Mouse (Mus musculus): Measurements from ENCODE around the gene Dedd. TPM values are rescaled to one million over a fixed set of nuclear protein-coding genes. Genes with fewer than 3 reads are reported as not detected.
A peak's percentile ranks its signal among the peaks of the same experiment; 100 is the strongest.

The Dedd gene
- polyA plus RNA-seq, 1 experiment, result 40.7 TPM

- H3K4me1 ChIP-seq (ENCODE audit: control insufficient read depth, insufficient read depth, insufficient read length, low read length), result peaks cover 10% of the 10 kb centered on the region
- peak within 1 kb of the TSS; percentile 56 for H3K4me3 ChIP-seq (ENCODE audit: low read depth, low read length)
- H3K27ac ChIP-seq (ENCODE audit: insufficient read depth, low read depth, low read length), result no peak within 1 kb of the TSS
- no peaks in the 10 kb centered on the region for H3K27me3 ChIP-seq (ENCODE audit: control insufficient read depth, insufficient read depth, low read length)
- H3K36me3 ChIP-seq (ENCODE audit: control insufficient read depth, insufficient read depth, low read length), result peaks cover 13% of the 10 kb centered on the region
- 9% methylated on average over 21 of the region's 21 CpGs for WGBS
- no peak for TF ChIP-seq POLR2A (IDR thresholded peaks at IDR 0.05; ENCODE audit: low read depth, low read length)
- no peak for TF ChIP-seq CTCF (IDR thresholded peaks at IDR 0.05; ENCODE audit: extremely low read depth, insufficient read length, insufficient replicate concordance, low read depth, low read length)
Measured at GRCm38 (mm10) chr1:171360656-171361055, 31.7 kb downstream of the Dedd start, which contains the start of gene Klhdc9. Gene Klhdc9, minus strand, starts transcription at chr1:171360798.

- 25% methylated on average over 16 of the region's 16 CpGs for WGBS
- Histone ChIP-seq H3K36me3 (ENCODE audit: control insufficient read depth, insufficient read depth, low read length) (peaks cover 13% of the 10 kb centered on the region), H3K27ac (ENCODE audit: insufficient read depth, low read depth, low read length) (no peak overlapping the region), H3K4me1 (ENCODE audit: control insufficient read depth, insufficient read depth, insufficient read length, low read length) (peaks cover 10% of the 10 kb centered on the region), H3K4me3 (ENCODE audit: low read depth, low read length) (peak overlapping the region; percentile 56; the same call in 1 of the 2 replicates), H3K27me3 (ENCODE audit: control insufficient read depth, insufficient read depth, low read length) (no peaks in the 10 kb centered on the region)
- TF ChIP-seq POLR2A (IDR thresholded peaks at IDR 0.05; ENCODE audit: low read depth, low read length), result no peak
- 0 out of 2 replicates have a peak, but pooled peaks have one; percentile 24 for TF ChIP-seq CTCF (IDR thresholded peaks at IDR 0.05; ENCODE audit: extremely low read depth, insufficient read length, insufficient replicate concordance, low read depth, low read length)
Measured at GRCm38 (mm10) chr1:171361106-171362103, 32.5 kb downstream of the Dedd start.

- TF ChIP-seq POLR2A (IDR thresholded peaks at IDR 0.05; ENCODE audit: low read depth, low read length) (no peak), CTCF (IDR thresholded peaks at IDR 0.05; ENCODE audit: extremely low read depth, insufficient read length, insufficient replicate concordance, low read depth, low read length) (no peak)
- no peaks in the 10 kb centered on the region for H3K27me3 ChIP-seq (ENCODE audit: control insufficient read depth, insufficient read depth, low read length)
- no peak overlapping the region for H3K27ac ChIP-seq (ENCODE audit: insufficient read depth, low read depth, low read length)
- H3K36me3 ChIP-seq (ENCODE audit: control insufficient read depth, insufficient read depth, low read length), result no peaks in the 10 kb centered on the region
- WGBS, result 49% methylated on average over 7 of the region's 7 CpGs
- H3K4me3 ChIP-seq (ENCODE audit: low read depth, low read length), result no peak overlapping the region
- H3K4me1 ChIP-seq (ENCODE audit: control insufficient read depth, insufficient read depth, insufficient read length, low read length), result peaks cover 9% of the 10 kb centered on the region
Measured at GRCm38 (mm10) chr1:171365934-171366333, 37.0 kb downstream of the Dedd start.

GRCm38 (mm10) chr1:171369845-171370556, 41.1 kb downstream of the Dedd start, which contains the start of gene Nectin4:
Gene Nectin4, plus strand, starts transcription at chr1:171370099.
- WGBS, result 20% methylated on average over 20 of the region's 20 CpGs
- H3K4me3 ChIP-seq (ENCODE audit: low read depth, low read length), result peak within 1 kb of the TSS; percentile 29

GRCm38 (mm10) chr1:171372880-171373279, 43.9 kb downstream of the Dedd start:
- TF ChIP-seq CTCF (IDR thresholded peaks at IDR 0.05; ENCODE audit: extremely low read depth, insufficient read length, insufficient replicate concordance, low read depth, low read length) (no peak), POLR2A (IDR thresholded peaks at IDR 0.05; ENCODE audit: low read depth, low read length) (no peak)
- 79% methylated on average over 3 of the region's 3 CpGs for WGBS
- H3K4me3 ChIP-seq (ENCODE audit: low read depth, low read length), result no peak overlapping the region

More at GRCm38 (mm10) chr1:171369845-171370556, 41.1 kb downstream of the Dedd start, which contains the start of gene Nectin4:
- TF ChIP-seq POLR2A (IDR thresholded peaks at IDR 0.05; ENCODE audit: low read depth, low read length) (no peak), CTCF (IDR thresholded peaks at IDR 0.05; ENCODE audit: extremely low read depth, insufficient read length, insufficient replicate concordance, low read depth, low read length) (no peak)
- Histone ChIP-seq H3K36me3 (ENCODE audit: control insufficient read depth, insufficient read depth, low read length) (no peaks in the 10 kb centered on the region), H3K4me1 (ENCODE audit: control insufficient read depth, insufficient read depth, insufficient read length, low read length) (peaks cover 6% of the 10 kb centered on the region), H3K27ac (ENCODE audit: insufficient read depth, low read depth, low read length) (no peak within 1 kb of the TSS), H3K27me3 (ENCODE audit: control insufficient read depth, insufficient read depth, low read length) (no peaks in the 10 kb centered on the region)

GRCm38 (mm10) chr1:171373946-171374345, 45.0 kb downstream of the Dedd start:
- WGBS, result 32% methylated on average over 4 of the region's 4 CpGs
- no peak overlapping the region for H3K27ac ChIP-seq (ENCODE audit: insufficient read depth, low read depth, low read length)

More at GRCm38 (mm10) chr1:171372880-171373279, 43.9 kb downstream of the Dedd start:
- no peak overlapping the region for H3K27ac ChIP-seq (ENCODE audit: insufficient read depth, low read depth, low read length)
- no peaks in the 10 kb centered on the region for H3K27me3 ChIP-seq (ENCODE audit: control insufficient read depth, insufficient read depth, low read length)
- peaks cover 8% of the 10 kb centered on the region for H3K4me1 ChIP-seq (ENCODE audit: control insufficient read depth, insufficient read depth, insufficient read length, low read length)
- no peaks in the 10 kb centered on the region for H3K36me3 ChIP-seq (ENCODE audit: control insufficient read depth, insufficient read depth, low read length)

More at GRCm38 (mm10) chr1:171373946-171374345, 45.0 kb downstream of the Dedd start:
- Histone ChIP-seq H3K36me3 (ENCODE audit: control insufficient read depth, insufficient read depth, low read length) (no peaks in the 10 kb centered on the region), H3K4me3 (ENCODE audit: low read depth, low read length) (no peak overlapping the region), H3K27me3 (ENCODE audit: control insufficient read depth, insufficient read depth, low read length) (no peaks in the 10 kb centered on the region), H3K4me1 (ENCODE audit: control insufficient read depth, insufficient read depth, insufficient read length, low read length) (peaks cover 8% of the 10 kb centered on the region)
- TF ChIP-seq CTCF (IDR thresholded peaks at IDR 0.05; ENCODE audit: extremely low read depth, insufficient read length, insufficient replicate concordance, low read depth, low read length), result no peak
- TF ChIP-seq POLR2A (IDR thresholded peaks at IDR 0.05; ENCODE audit: low read depth, low read length), result no peak
